In genomic region chr10:111472686-111473510, GRCm38 (mm10) we compare ENCODE assay signal across 8 mouse cellular contexts. TPM values are rescaled to one million over a fixed set of nuclear protein-coding genes. Genes with fewer than 3 reads are reported as not detected.
DNase-seq lines count a peak whose midpoint lies in the region; ATAC-seq and TF ChIP-seq lines count a peak whose summit lies in the region.

Gene Nap1l1, plus strand, starts transcription at chr10:111473223.

- peaks cover 13% of the 10 kb centered on the region for H3K36me3 ChIP-seq in megakaryocyte, embryonic 14.5 days (replicated peaks; ENCODE audit: low read length)

- TF ChIP-seq CTCF in cortical plate, adult 2 months (IDR thresholded peaks at IDR 0.05; ENCODE audit: extremely low read depth, insufficient read depth, low read length): no peak

- peak; percentile 90 for TF ChIP-seq POLR2A in cortical plate, adult 2 months (IDR thresholded peaks at IDR 0.05; ENCODE audit: extremely low read depth, insufficient read depth, low read length)

- peak; percentile 96 for ATAC-seq in activated CD4-positive, CD25-positive, alpha-beta regulatory T cell, adult 4 months

- H3K27me3 ChIP-seq in megakaryocyte, embryonic 14.5 days (replicated peaks): no peaks in the 10 kb centered on the region

- H3K27ac ChIP-seq in cortical plate, adult 2 months (ENCODE audit: insufficient read depth, low read length): peak within 1 kb of the TSS; percentile 85

- DNase-seq in gastrocnemius, adult 8-10 months (ENCODE audit: low spot score in 2 of 2): peak; percentile 94 to 95
- peak; percentile 89 for DNase-seq in hindlimb bud, embryonic 11.5 days (ENCODE audit: extremely low spot score, low read depth, low spot score)
- DNase-seq in left cerebral cortex, adult 8-10 months (ENCODE audit: low spot score in 2 of 2): peak; percentile 97 to 98
- peak; percentile 98 to 99 for DNase-seq in right cerebral cortex, postnatal 10 days (ENCODE audit: low spot score in 2 of 2)
- peak; percentile 94 for DNase-seq in urinary bladder, postnatal 25 days (ENCODE audit: low spot score)

- no peaks in the 10 kb centered on the region for H3K9me3 ChIP-seq in megakaryocyte, embryonic 14.5 days

- peak within 1 kb of the TSS; percentile 53 for H3K4me3 ChIP-seq in cortical plate, adult 2 months (ENCODE audit: insufficient read depth, low read length)
- H3K4me3 ChIP-seq in megakaryocyte, embryonic 14.5 days (replicated peaks): peak within 1 kb of the TSS; percentile 97

- peaks cover 4% of the 10 kb centered on the region; the same call in 1 of the 2 replicates for H3K4me1 ChIP-seq in cortical plate, adult 2 months (ENCODE audit: control insufficient read depth, insufficient read depth, low read length)
- peaks cover 44% of the 10 kb centered on the region for H3K4me1 ChIP-seq in megakaryocyte, embryonic 14.5 days

RNA-seq across cellular contexts. Expression of gene Nap1l1, which starts in this region (rescaled TPM):
- polyA plus RNA-seq in activated CD4-positive, CD25-positive, alpha-beta regulatory T cell, adult 4 months (2017; shearing (Covaris generic)): 100 to 1,000 TPM; 155 to 159 TPM
- polyA plus RNA-seq in cortical plate, adult 2 months (2012; rRNA removed): 229 and 231 TPM in 2 replicates
- total RNA-seq in gastrocnemius, adult 8-10 months (2022): 10 to 100 TPM; 53.4 to 66.1 (median 59.2) TPM
- 100 to 1,000 TPM; 212 to 237 (median 222) TPM for total RNA-seq in left cerebral cortex, adult 8-10 months (2022)
- polyA plus RNA-seq in megakaryocyte, embryonic 14.5 days (2012; ENCODE audit: insufficient read depth, low replicate concordance): 40.1 and 96.6 TPM in 2 replicates

Comparison
In these comparisons a context has a peak if more than half of its experiments do, and no peak if none do; other contexts are left out.
1. Peak in every context shown above with its lines: DNase-seq, ATAC-seq, H3K4me3 ChIP-seq and H3K27ac ChIP-seq.